Mouse (Mus musculus) forebrain, embryonic 14.5 days (tissue): ENCODE data around the gene 1700013F07Rik. TPM values are rescaled to one million over a fixed set of nuclear protein-coding genes. Genes with fewer than 3 reads are reported as not detected.

ENCODE experiments used
- ATAC-seq: fragments of 200-750 bp; cut with Nextera tagmentation; 2 replicates; pipeline ENCODE4 v1.8.0; 2017; ENCODE audit warnings: mild to moderate bottlenecking, moderate library complexity
- DNase-seq: peaks from one replicate; pipeline ENCODE4 v3.0.0-alpha.2; 2015; ENCODE audit warnings: low spot score
- H3K27ac ChIP-seq: fragments of 300-500 bp; sonication (generic); 2 replicates; pipeline ENCODE4 v1.5.1; 2014; ENCODE audit warnings: low read depth, mild to moderate bottlenecking, control low read depth, low read length, moderate library complexity
- H3K27me3 ChIP-seq: fragments of 300-500 bp; sonication (generic); replicated peaks from 2 replicates; pipeline ENCODE4 v1.6.1; 2014; ENCODE audit warnings: low read length, control low read depth, mixed read lengths; ENCODE audit not compliant: control insufficient read depth, insufficient read depth
- H3K36me3 ChIP-seq: fragments of 300-500 bp; sonication (generic); 2 replicates; pipeline ENCODE4 v1.6.1; 2014; ENCODE audit warnings: low read length, control low read depth; ENCODE audit not compliant: control insufficient read depth, insufficient read depth
- H3K4me1 ChIP-seq: fragments of 300-500 bp; sonication (generic); 2 replicates; pipeline ENCODE4 v1.6.1; 2014; ENCODE audit warnings: antibody characterized with exemption, low read length, control low read depth; ENCODE audit not compliant: control insufficient read depth, insufficient read depth
- H3K4me2 ChIP-seq: fragments of 300-500 bp; sonication (generic); 2 replicates; pipeline ENCODE4 v1.6.1; 2014; ENCODE audit warnings: mild to moderate bottlenecking, control low read depth, low read length
- H3K4me3 ChIP-seq: fragments of 300-500 bp; sonication (generic); 2 replicates; pipeline ENCODE4 v1.5.1; 2014; ENCODE audit warnings: low read depth, low read length, control low read depth
- H3K9ac ChIP-seq: fragments of 300-500 bp; sonication (generic); 2 replicates; pipeline ENCODE4 v1.6.1; 2014; ENCODE audit warnings: mild to moderate bottlenecking, low read length, control low read depth, moderate library complexity
- H3K9me3 ChIP-seq: fragments of 300-500 bp; sonication (generic); replicated peaks from 2 replicates; pipeline ENCODE4 v1.6.1; 2016; ENCODE audit warnings: low read length, control low read depth, mixed read lengths; ENCODE audit not compliant: control insufficient read depth
- WGBS: fragments of 180-500 bp; shearing (Covaris S2); extraction: QIAGEN DNeasy Blood & Tissue Kit; methylation state at CpG from one replicate; pipeline ENCODE4 v1.1.7; 2014; 5-methylcytosine and 5-hydroxymethylcytosine counted together
- polyA plus RNA-seq: library from polyadenylated mRNA; unstranded; fragments of >200 nt; fragmentation: Nextera tagmentation; extraction: Ambion mirVana; gene quantifications from 2 replicates; pipeline ENCODE4 v1.2.1, GENCODE M21; 2014

Gene 1700013F07Rik
- polyA plus RNA-seq, 1 experiment from 2014 or later = 2.0 TPM

DNA sequence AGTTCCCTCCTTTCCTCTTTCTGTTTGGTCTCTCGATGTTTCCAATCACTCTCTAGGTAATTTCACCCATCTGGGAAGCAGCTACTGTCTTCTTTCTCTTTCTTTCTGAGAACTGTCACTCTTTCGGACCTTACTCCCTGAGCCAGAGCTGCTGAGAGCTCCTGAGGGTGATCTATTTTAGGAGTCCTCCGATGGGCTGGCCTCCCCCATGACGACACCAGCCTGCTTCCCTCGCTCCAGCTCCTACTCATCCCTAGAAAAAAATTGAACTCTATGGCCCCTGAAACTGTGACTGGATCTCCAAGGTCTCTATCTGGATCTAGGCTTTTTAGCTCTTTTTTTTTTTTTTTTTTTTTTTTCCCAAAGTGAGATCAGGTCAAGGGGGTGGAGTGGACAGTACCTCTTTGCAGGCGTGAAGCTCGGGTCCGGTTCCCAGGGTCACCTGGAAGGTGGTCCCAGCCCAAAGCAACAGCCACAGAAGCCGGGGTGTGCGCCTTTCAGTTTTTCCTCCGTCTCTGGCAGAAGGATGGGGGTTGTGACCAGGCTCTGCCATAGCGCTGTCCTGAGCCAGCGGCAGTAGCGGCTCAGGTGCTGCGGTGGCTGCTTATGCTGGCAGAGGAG lies 2.1 kb downstream of the 1700013F07Rik start:
- H3K4me1 ChIP-seq = peaks cover 7% of the 10 kb centered on the region
- DNase-seq = no peak
- H3K27ac ChIP-seq = no peak overlapping the region
- 6% methylated on average over 15 of the region's 15 CpGs for WGBS
- H3K36me3 ChIP-seq = no peaks in the 10 kb centered on the region
- H3K9ac ChIP-seq = peak overlapping the region; percentile 44
- no peaks in the 10 kb centered on the region for H3K9me3 ChIP-seq
- ATAC-seq = no peak
- peak overlapping the region; percentile 43 for H3K4me3 ChIP-seq
- H3K27me3 ChIP-seq = no peaks in the 10 kb centered on the region
- peak overlapping the region; percentile 90 for H3K4me2 ChIP-seq

DNA sequence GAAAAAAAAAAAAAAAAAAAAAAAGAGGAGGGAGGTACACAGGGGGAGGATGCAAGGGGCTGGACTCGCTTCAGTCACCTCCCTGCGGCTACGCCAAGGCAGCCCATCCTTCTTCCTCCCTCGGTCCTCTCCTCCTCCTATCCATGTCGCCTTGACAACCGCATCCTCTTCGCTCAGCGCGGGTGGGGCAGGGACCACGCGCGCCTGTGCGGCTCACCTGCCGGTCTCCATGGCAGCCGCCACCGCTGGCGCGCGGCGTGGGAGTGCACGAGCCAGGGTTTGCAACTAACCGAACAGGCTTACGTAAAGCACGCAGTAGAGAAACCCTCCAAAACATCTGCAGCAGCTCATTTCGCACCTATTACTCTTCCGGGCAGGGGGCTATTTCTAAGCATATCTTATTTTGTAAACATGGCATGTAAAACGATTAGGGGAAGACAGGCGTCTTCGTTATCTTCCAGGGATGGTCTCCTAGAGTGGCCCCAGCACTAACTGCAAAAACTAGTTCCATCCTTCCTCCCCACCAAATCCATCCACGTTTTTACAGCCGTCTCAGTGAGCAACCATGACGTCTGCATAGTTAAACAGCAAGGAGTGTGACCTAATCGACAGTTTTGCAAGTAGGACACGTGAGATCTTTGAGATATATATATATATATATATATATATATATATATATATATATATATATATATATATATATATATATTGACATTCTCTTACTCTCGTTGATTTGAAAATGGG lies 2.7 kb downstream of the 1700013F07Rik start, which contains the start of gene 5330417C22Rik:
Gene 5330417C22Rik, minus strand, starts transcription at position 20 of the 744 bp plus-strand sequence.
- H3K36me3 ChIP-seq = no peaks in the 10 kb centered on the region
- ATAC-seq (peak; percentile 94), DNase-seq (peak; percentile 86)
- H3K9me3 ChIP-seq = no peaks in the 10 kb centered on the region
- peaks cover 7% of the 10 kb centered on the region for H3K4me1 ChIP-seq
- peak within 1 kb of the TSS; percentile 43 for H3K4me3 ChIP-seq
- no peaks in the 10 kb centered on the region for H3K27me3 ChIP-seq
- under 1% methylated on average over 35 of the region's 35 CpGs for whole genome bisulfite sequencing
- H3K4me2 ChIP-seq = peak within 1 kb of the TSS; percentile 90
- H3K27ac ChIP-seq = peak within 1 kb of the TSS; percentile 46; the same call in 1 of the 2 replicates
- peak within 1 kb of the TSS; percentile 44 for H3K9ac ChIP-seq

- 0 out of 2 replicates have a peak overlapping the region, but pooled peaks have one; percentile 17 for H3K9ac ChIP-seq
- H3K4me3 ChIP-seq = no peak overlapping the region; the same call in 1 of the 2 replicates
- peak; percentile 95 for DNase-seq
- no peaks in the 10 kb centered on the region for H3K9me3 ChIP-seq
- peak overlapping the region; percentile 90 for H3K4me2 ChIP-seq
- H3K36me3 ChIP-seq = no peaks in the 10 kb centered on the region
- no peaks in the 10 kb centered on the region for H3K27me3 ChIP-seq
- ATAC-seq = peak; percentile 77
- H3K27ac ChIP-seq = peak overlapping the region; percentile 22; the same call in 1 of the 2 replicates
- H3K4me1 ChIP-seq = peaks cover 7% of the 10 kb centered on the region
- WGBS = 4% methylated on average over 17 of the region's 17 CpGs
Measured at GRCm38 (mm10) chr3:108537303-108537702, 3.4 kb downstream of the 1700013F07Rik start.

GRCm38 (mm10) chr3:108542299-108542698 lies 8.3 kb downstream of the 1700013F07Rik start:
- Histone ChIP-seq H3K9me3 (no peaks in the 10 kb centered on the region), H3K36me3 (no peaks in the 10 kb centered on the region), H3K4me1 (peaks cover 4% of the 10 kb centered on the region), H3K9ac (no peak overlapping the region), H3K27ac (no peak overlapping the region), H3K27me3 (no peaks in the 10 kb centered on the region), H3K4me2 (no peak overlapping the region), H3K4me3 (no peak overlapping the region)
- DNase-seq = no peak
- 81% methylated on average over 11 of the region's 11 CpGs for WGBS
- ATAC-seq = no peak

DNA sequence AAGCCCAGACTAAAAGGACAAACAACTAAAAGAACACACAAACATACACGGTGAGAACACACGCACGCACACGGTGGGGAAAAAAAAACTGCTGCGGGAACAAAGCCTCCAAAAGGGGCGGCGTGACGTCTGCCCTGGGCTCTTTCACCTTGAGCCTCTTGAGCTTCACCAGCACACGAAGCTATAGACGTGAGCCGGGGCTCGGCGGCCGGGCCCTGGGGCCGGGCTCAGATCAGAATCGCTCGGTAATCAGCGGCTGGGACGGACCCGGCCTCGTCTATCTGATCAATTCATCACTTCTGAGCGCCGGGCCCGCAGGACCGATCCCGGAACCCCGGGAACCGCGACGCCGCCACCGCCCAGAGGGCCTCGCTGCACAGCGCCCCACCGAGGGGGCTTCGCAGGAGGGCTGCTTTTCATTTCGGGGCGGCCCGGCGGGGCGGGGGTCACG lies 20.2 kb downstream of the 1700013F07Rik start:
- Histone ChIP-seq H3K27ac (peak overlapping the region; percentile 92), H3K9me3 (no peaks in the 10 kb centered on the region), H3K9ac (peak overlapping the region; percentile 99), H3K27me3 (no peaks in the 10 kb centered on the region), H3K4me2 (peak overlapping the region; percentile 77), H3K4me1 (peaks cover 5% of the 10 kb centered on the region; the same call in 1 of the 2 replicates), H3K36me3 (peaks cover 23% of the 10 kb centered on the region), H3K4me3 (peak overlapping the region; percentile 87)
- ATAC-seq = peak; percentile 74
- no peak for DNase-seq
- 1% methylated on average over 42 of the region's 42 CpGs for WGBS

GRCm38 (mm10) chr3:108554587-108555312 lies 20.8 kb downstream of the 1700013F07Rik start:
- Histone ChIP-seq H3K9ac (peak overlapping the region; percentile 99), H3K4me1 (peaks cover 5% of the 10 kb centered on the region; the same call in 1 of the 2 replicates), H3K36me3 (peaks cover 28% of the 10 kb centered on the region), H3K4me3 (peak overlapping the region; percentile 87), H3K4me2 (peak overlapping the region; percentile 77), H3K27ac (peak overlapping the region; percentile 92), H3K9me3 (no peaks in the 10 kb centered on the region), H3K27me3 (no peaks in the 10 kb centered on the region)
- ATAC-seq (peak; percentile 98), DNase-seq (peak; percentile 99)
- 18% methylated on average over 22 of the region's 22 CpGs for WGBS

DNA sequence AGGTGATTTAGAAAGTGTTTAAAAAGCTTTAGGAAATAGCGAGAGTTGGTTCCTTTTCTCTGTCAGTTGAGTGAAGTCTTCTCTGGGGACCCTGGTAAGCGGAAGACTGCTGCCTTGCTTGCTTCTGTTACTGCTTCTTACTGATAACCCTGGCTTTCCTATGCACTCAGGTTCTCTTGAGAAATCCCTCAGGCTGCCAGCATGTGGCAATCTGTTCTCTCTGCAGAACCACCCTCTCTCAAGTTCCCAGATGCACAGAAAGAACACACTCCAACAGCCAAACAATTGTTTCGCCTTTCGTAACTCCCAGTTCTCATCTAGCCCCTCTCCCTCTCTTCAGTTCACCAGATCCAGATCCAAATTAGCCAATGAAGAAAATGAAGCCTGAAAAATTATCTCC lies 23.9 kb downstream of the 1700013F07Rik start:
- Histone ChIP-seq H3K4me3 (no peak overlapping the region), H3K27ac (no peak overlapping the region)
- WGBS = 93% methylated on average over 4 of the region's 4 CpGs

DNA sequence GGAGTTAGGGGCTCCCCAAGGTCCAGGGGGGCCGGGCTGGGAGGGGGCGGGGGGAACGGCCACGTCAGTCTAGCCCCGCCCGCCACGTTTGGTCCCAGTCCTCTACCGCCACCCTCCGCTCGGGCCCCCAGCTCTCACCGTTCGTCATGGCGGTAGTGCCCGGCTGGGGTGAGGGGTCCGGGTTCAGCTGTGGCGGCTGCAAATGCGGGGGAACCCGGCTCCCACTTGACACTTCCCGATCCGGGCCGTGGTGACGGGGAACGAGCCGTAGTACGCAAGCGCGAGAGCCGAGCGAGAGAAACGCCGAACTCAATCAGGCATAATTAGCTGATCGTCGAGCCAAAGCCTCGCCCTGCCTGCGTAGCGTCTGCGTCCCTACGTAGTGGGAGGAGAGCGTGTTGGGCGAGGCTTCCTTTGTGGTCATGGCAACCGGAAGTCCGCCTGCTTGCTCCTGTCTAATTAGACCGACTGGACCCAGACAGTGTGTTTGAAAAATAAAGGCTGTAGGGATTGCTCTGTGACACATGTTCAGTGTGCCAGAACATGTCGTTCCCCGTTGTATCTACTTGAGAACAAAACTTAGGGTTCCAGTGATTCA lies 28.3 kb downstream of the 1700013F07Rik start, which contains the start of gene Tmem167b:
Gene Tmem167b, minus strand, starts transcription at position 334 of the 598 bp plus-strand sequence.
- Histone ChIP-seq H3K4me2 (peak within 1 kb of the TSS; percentile 82), H3K36me3 (peaks cover 29% of the 10 kb centered on the region), H3K4me1 (peaks cover 13% of the 10 kb centered on the region; the same call in 1 of the 2 replicates), H3K9me3 (no peaks in the 10 kb centered on the region), H3K27ac (peak within 1 kb of the TSS; percentile 93), H3K27me3 (no peaks in the 10 kb centered on the region), H3K4me3 (peak within 1 kb of the TSS; percentile 81), H3K9ac (peak within 1 kb of the TSS; percentile 90)
- WGBS = under 1% methylated on average over 43 of the region's 45 CpGs
- ATAC-seq (peak; percentile 97), DNase-seq (peak; percentile 100)

More for the DNA sequence above, 23.9 kb downstream of the 1700013F07Rik start:
- Histone ChIP-seq H3K4me2 (no peak overlapping the region), H3K36me3 (peaks cover 34% of the 10 kb centered on the region), H3K27me3 (no peaks in the 10 kb centered on the region), H3K4me1 (peaks cover 14% of the 10 kb centered on the region; the same call in 1 of the 2 replicates), H3K9me3 (no peaks in the 10 kb centered on the region), H3K9ac (no peak overlapping the region)
- no peak for DNase-seq
- no peak for ATAC-seq
